ENCODE assay signal across 10 mouse cellular contexts in genomic region chr10:61537036-61537380, GRCm38 (mm10). TPM values are rescaled to one million over a fixed set of nuclear protein-coding genes. Genes with fewer than 3 reads are reported as not detected.
DNase-seq lines count a peak whose midpoint lies in the region; ATAC-seq and TF ChIP-seq lines count a peak whose summit lies in the region.
"Had no signal": no experiment of that assay in that cellular context is flagged by ENCODE, and none has a peak within 500 bp of the region (broad histone marks: within the 10 kb centered on the region; RNA-seq: fewer than 3 reads in every experiment).

No protein-coding gene starts in this region.

- H3K9me3 ChIP-seq in MEL (replicated peaks; ENCODE audit: insufficient read depth, low read length), result no peaks in the 10 kb centered on the region
- H3K9me3 ChIP-seq in lung, embryonic 14.5 days (ENCODE audit: low read depth, low read length), result no peaks in the 10 kb centered on the region

- TF ChIP-seq CTCF in MEL (IDR thresholded peaks at IDR 0.05 in 2 of 3, conservative IDR thresholded peaks at IDR 0.05 in 1 of 3; ENCODE audit: control insufficient read depth in 1 of 3, insufficient read depth in 1 of 3, low read depth in 2 of 3, low read length in 3 of 3, poor library complexity in 1 of 3, severe bottlenecking in 1 of 3), result no peak
- TF ChIP-seq CTCF in lung, embryonic 14.5 days (IDR thresholded peaks at IDR 0.05; ENCODE audit: low read depth), result no peak

- TF ChIP-seq RAD21 in MEL (IDR thresholded peaks at IDR 0.05; ENCODE audit: low read depth, low read length), result no peak

- no peak for ATAC-seq in lung, embryonic 14.5 days (ENCODE audit: insufficient read depth)

- intact Hi-C loops in left cerebral cortex, postnatal 10 days (cut with DNase I), result no loop called here

- H3K27ac ChIP-seq in MEL (ENCODE audit: control insufficient read depth, low read depth, low read length), result peak overlapping the region; percentile 93
- H3K27ac ChIP-seq in lung, embryonic 14.5 days (ENCODE audit: low read depth), result peak overlapping the region; percentile 80

- H3K4me3 ChIP-seq in MEL (ENCODE audit: control insufficient read depth in 1 of 2, insufficient read depth in 1 of 2, low read depth in 2 of 2, low read length in 2 of 2), result peak overlapping the region; percentile 40 to 54
- H3K4me3 ChIP-seq in lung, embryonic 14.5 days (ENCODE audit: low read depth, low read length), result no peak overlapping the region
- H3K4me3 ChIP-seq: erythroblast, embryonic 14.5 days; myocyte had no signal

- H3K27me3 ChIP-seq in MEL (ENCODE audit: control insufficient read depth in 1 of 2, insufficient read depth in 2 of 2, low read length in 2 of 2), result no peaks in the 10 kb centered on the region
- no peaks in the 10 kb centered on the region for H3K27me3 ChIP-seq in lung, embryonic 14.5 days (ENCODE audit: insufficient read depth, low read length)

- DNase-seq in heart, adult 9 months (ENCODE audit: low spot score in 2 of 2), result peak; percentile 12 to 16
- DNase-seq in heart, adult 8-10 months (ENCODE audit: low spot score), result no peak
- DNase-seq in MEL (ENCODE audit: low read depth, low spot score) (peak; percentile 82), MN1 (ENCODE audit: low spot score) (no peak)
- DNase-seq in gastrocnemius, postnatal 25 days, result peak; percentile 36
- DNase-seq in lung, embryonic 14.5 days, result no peak
- DNase-seq in left cerebral cortex, postnatal 10 days (ENCODE audit: extremely low spot score in 1 of 2, low spot score in 2 of 2), result no peak
- no peak for DNase-seq in frontal cortex, postnatal 25 days (ENCODE audit: low spot score in 2 of 2)

- 71% methylated on average over 5 of the region's 5 CpGs for whole genome bisulfite sequencing in lung, embryonic 14.5 days

- peaks cover 0 to 22% of the 10 kb centered on the region in 2 experiments; a peak in 2 of 4 replicates for H3K36me3 ChIP-seq in MEL (ENCODE audit: control insufficient read depth in 1 of 2, insufficient read depth in 2 of 2, low read length in 2 of 2)
- H3K36me3 ChIP-seq in lung, embryonic 14.5 days (ENCODE audit: insufficient read depth), result no peaks in the 10 kb centered on the region

- H3K4me2 ChIP-seq in lung, embryonic 14.5 days, result no peak overlapping the region

- H3K4me1 ChIP-seq in MEL (ENCODE audit: control insufficient read depth in 1 of 2, insufficient read depth in 2 of 2, low read length in 2 of 2), result peaks cover 10 to 30% of the 10 kb centered on the region in 2 experiments
- H3K4me1 ChIP-seq in lung, embryonic 14.5 days (ENCODE audit: insufficient read depth), result peaks cover 13% of the 10 kb centered on the region

- peak overlapping the region; percentile 58 for H3K9ac ChIP-seq in MEL (ENCODE audit: control insufficient read depth, low read depth, low read length, poor library complexity, severe bottlenecking)
- no peak overlapping the region for H3K9ac ChIP-seq in lung, embryonic 14.5 days

- no peak; a peak in 1 of 4 replicates for TF ChIP-seq EP300 in MEL (IDR thresholded peaks at IDR 0.05; ENCODE audit: low read depth in 1 of 2, low read length in 2 of 2)

- H3K79me2 ChIP-seq in MEL (ENCODE audit: control insufficient read depth, insufficient read depth, low read length, poor library complexity), result no peaks in the 10 kb centered on the region

- TF ChIP-seq POLR2A in MEL (IDR thresholded peaks at IDR 0.05; ENCODE audit: control insufficient read depth in 1 of 2, insufficient read depth in 1 of 2, low read depth in 1 of 2, low read length in 2 of 2, poor library complexity in 1 of 2), result no peak

TF ChIP-seq in MEL, 35 proteins besides CTCF, POLR2A, EP300 and RAD21:
- no peak for TF ChIP-seq MAFK (IDR thresholded peaks at IDR 0.05; ENCODE audit: borderline replicate concordance, low read depth, low read length)
- TF ChIP-seq SMC3 (IDR thresholded peaks at IDR 0.05; ENCODE audit: low read depth, low read length), result no peak
- TF ChIP-seq TBP (IDR thresholded peaks at IDR 0.05; ENCODE audit: low read depth, low read length), result peak; percentile 35; the same call in 1 of the 2 replicates

RNA-seq across cellular contexts. Expression of gene Npffr1, which starts 58.3 kb away (rescaled TPM):
- under 1 TPM in 2 of 4 experiments, not detected in 2; 0.08 to 0.13 TPM for total RNA-seq in heart, adult 8-10 months (2022)
- not detected in 2 replicates for total RNA-seq in MEL (2012; rRNA removed)
- not detected for polyA plus RNA-seq in MEL (2012; ENCODE audit: insufficient read depth in 1 of 2, insufficient read length in 2 of 2, low read depth in 1 of 2, low replicate concordance in 2 of 2, missing spikeins in 1 of 2)
- not detected for total RNA-seq in gastrocnemius, postnatal 25 days (2021)
- polyA plus RNA-seq in lung, embryonic 14.5 days (2014; fragmentation: Nextera tagmentation; extraction: Ambion mirVana), result 0.05 and 0.09 TPM in 2 replicates
- total RNA-seq in left cerebral cortex, postnatal 10 days (2021), result 1 to 10 TPM; 1.9 to 2.0 TPM
- polyA plus RNA-seq: erythroblast, embryonic 14.5 days had no signal

Comparison
In these comparisons a context has a peak if more than half of its experiments do, and no peak if none do; other contexts are left out.
1. DNase-seq: peak in heart, adult 9 months (2 of 2), MEL (single experiment) and gastrocnemius, postnatal 25 days (single experiment); none in heart, adult 8-10 months (single experiment), lung, embryonic 14.5 days (single experiment), MN1 (single experiment), left cerebral cortex, postnatal 10 days (0 of 2) and frontal cortex, postnatal 25 days (0 of 2).